Comparison of ENCODE assay signal across 21 mouse cellular contexts in the genomic region with DNA sequence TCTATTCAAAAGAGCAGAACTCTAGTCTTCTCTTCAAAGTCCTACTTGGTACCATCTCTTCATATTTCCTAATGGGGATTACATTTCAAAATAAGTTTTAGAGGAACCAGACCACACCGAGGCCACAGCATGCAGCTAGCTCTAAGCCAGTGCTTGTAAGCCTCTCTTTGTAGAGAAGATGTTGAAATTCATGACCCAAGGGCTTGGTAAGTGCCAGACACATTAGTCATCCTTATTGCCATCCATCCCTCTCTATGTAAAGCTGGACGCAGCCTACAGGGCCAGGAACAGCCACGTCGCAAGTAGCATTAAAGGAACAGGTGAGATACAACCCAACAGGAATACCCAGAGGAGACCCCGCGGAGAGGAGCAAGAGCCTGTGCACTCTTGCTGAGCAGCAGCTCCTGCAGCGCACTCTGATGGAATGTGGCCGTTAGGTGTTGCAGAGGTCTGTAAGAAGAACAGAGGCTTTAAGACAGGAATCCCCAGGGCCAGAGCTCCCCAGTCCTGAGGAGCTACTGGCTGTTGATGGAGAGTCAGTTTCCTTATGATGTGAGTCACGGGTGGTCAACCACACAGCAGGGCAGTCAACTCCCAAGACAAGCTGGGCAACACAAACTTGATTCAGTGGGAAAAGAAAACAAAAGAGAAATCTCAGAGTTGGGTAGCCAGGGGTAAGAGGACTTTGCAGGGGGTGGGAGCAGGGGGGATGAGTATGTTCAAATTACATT. TPM values are rescaled to one million over a fixed set of nuclear protein-coding genes. Genes with fewer than 3 reads are reported as not detected.
A peak's percentile ranks its signal among the peaks of the same experiment; 100 is the strongest.
DNase-seq lines count a peak whose midpoint lies in the region; ATAC-seq and TF ChIP-seq lines count a peak whose summit lies in the region.
"Had no signal": no experiment of that assay in that cellular context is flagged by ENCODE, and none has a peak within 500 bp of the region (broad histone marks: within the 10 kb centered on the region; RNA-seq: fewer than 3 reads in every experiment).

No protein-coding gene starts in this region.

- peaks cover 29% of the 10 kb centered on the region for H3K4me1 ChIP-seq in liver, postnatal 0 days (ENCODE audit: insufficient read depth)
- H3K4me1 ChIP-seq in liver, embryonic 11.5 days (replicated peaks; ENCODE audit: control insufficient read depth, insufficient read depth, low read length): peaks cover 6% of the 10 kb centered on the region
- peaks cover 11% of the 10 kb centered on the region; the same call in 1 of the 2 replicates for H3K4me1 ChIP-seq in bone marrow, adult 2 months (ENCODE audit: control insufficient read depth, insufficient read depth, low read length)
- no peaks in the 10 kb centered on the region for H3K4me1 ChIP-seq in forebrain, embryonic 14.5 days (ENCODE audit: control insufficient read depth, insufficient read depth, low read length)
- H3K4me1 ChIP-seq in intestine, postnatal 0 days (replicated peaks; ENCODE audit: control insufficient read depth, insufficient read depth, low read length): no peaks in the 10 kb centered on the region; the same call in 1 of the 2 replicates

- no peak for DNase-seq in liver, postnatal 0 days
- DNase-seq in liver, embryonic 11.5 days (ENCODE audit: low spot score): no peak
- peak; percentile 66 for DNase-seq in Muller cell, postnatal 12 days (ENCODE audit: inconsistent ontology term)
- DNase-seq in forebrain, embryonic 14.5 days (ENCODE audit: low spot score): no peak
- DNase-seq in ovary, postnatal 10 days (ENCODE audit: low spot score): no peak
- DNase-seq: cerebellum, adult 18-20 months; gastrocnemius, adult 2 months; heart, postnatal 10 days; left cerebral cortex, postnatal 4 days; lung, embryonic 14.5 days; thymus, postnatal 36 days had no signal

- no peak for ATAC-seq in liver, postnatal 0 days
- ATAC-seq in liver, embryonic 11.5 days (replicated peaks; ENCODE audit: low FRiP score): no peak
- ATAC-seq in megakaryocyte, adult 5-6 weeks (ENCODE audit: poor library complexity, severe bottlenecking): peak; percentile 41
- no peak for ATAC-seq in forebrain, embryonic 14.5 days
- ATAC-seq in intestine, postnatal 0 days: no peak
- ATAC-seq: intestine, embryonic 16.5 days had no signal

- 73% methylated on average over 9 of the region's 9 CpGs for WGBS in liver, postnatal 0 days (ENCODE audit: insufficient replicate concordance)
- 88% methylated on average over 9 of the region's 9 CpGs for WGBS in liver, embryonic 11.5 days
- WGBS in bone marrow, adult 2 months: 56% methylated on average over 9 of the region's 9 CpGs
- 73% methylated on average over 9 of the region's 9 CpGs for whole genome bisulfite sequencing in forebrain, embryonic 14.5 days
- 84% methylated on average over 9 of the region's 9 CpGs for WGBS in intestine, postnatal 0 days

- no peak overlapping the region for H3K4me2 ChIP-seq in liver, postnatal 0 days (ENCODE audit: low read depth, low read length)
- no peak overlapping the region for H3K4me2 ChIP-seq in liver, embryonic 11.5 days
- no peak overlapping the region for H3K4me2 ChIP-seq in forebrain, embryonic 14.5 days (ENCODE audit: low read length)
- no peak overlapping the region for H3K4me2 ChIP-seq in intestine, postnatal 0 days (replicated peaks; ENCODE audit: low read depth)
- H3K4me2 ChIP-seq: hindbrain, embryonic 13.5 days; lung, embryonic 14.5 days; neural tube, embryonic 13.5 days had no signal

- no peak overlapping the region for H3K4me3 ChIP-seq in liver, postnatal 0 days (ENCODE audit: low read depth, low read length)
- no peak overlapping the region for H3K4me3 ChIP-seq in liver, embryonic 11.5 days (ENCODE audit: low read depth, low read length)
- no peak overlapping the region for H3K4me3 ChIP-seq in bone marrow, adult 2 months (replicated peaks; ENCODE audit: control insufficient read depth, low read depth, low read length)
- no peak overlapping the region for H3K4me3 ChIP-seq in forebrain, embryonic 14.5 days (ENCODE audit: low read depth, low read length)
- no peak overlapping the region for H3K4me3 ChIP-seq in intestine, postnatal 0 days (ENCODE audit: low read depth, low read length)
- H3K4me3 ChIP-seq: embryonic facial prominence, embryonic 10.5 days; erythroblast, embryonic 14.5 days; gastrocnemius, adult 2 months; heart, embryonic 10.5 days; hindbrain, embryonic 13.5 days; midbrain, embryonic 10.5 days; neural tube, embryonic 13.5 days had no signal

- no peak for TF ChIP-seq POLR2A in bone marrow, adult 2 months (IDR thresholded peaks at IDR 0.05; ENCODE audit: borderline replicate concordance, control insufficient read depth, low read depth, low read length)

- H3K36me3 ChIP-seq in liver, postnatal 0 days (replicated peaks; ENCODE audit: insufficient read depth, low read length): peaks cover 2% of the 10 kb centered on the region; the same call in 1 of the 2 replicates
- peaks cover 2% of the 10 kb centered on the region; the same call in 1 of the 2 replicates for H3K36me3 ChIP-seq in liver, embryonic 11.5 days (ENCODE audit: control insufficient read depth, insufficient read depth, low read length)
- peaks cover 18% of the 10 kb centered on the region for H3K36me3 ChIP-seq in forebrain, embryonic 14.5 days (ENCODE audit: control insufficient read depth, insufficient read depth, low read length)
- peaks cover 14% of the 10 kb centered on the region; the same call in 1 of the 2 replicates for H3K36me3 ChIP-seq in intestine, postnatal 0 days (ENCODE audit: control insufficient read depth, insufficient read depth)

- no peak for TF ChIP-seq CTCF in liver, postnatal 0 days (IDR thresholded peaks at IDR 0.05; ENCODE audit: low read depth)
- no peak for TF ChIP-seq CTCF in bone marrow, adult 2 months (IDR thresholded peaks at IDR 0.05; ENCODE audit: control insufficient read depth, insufficient read depth, low read length)
- TF ChIP-seq CTCF in intestine, postnatal 0 days (IDR thresholded peaks at IDR 0.05; ENCODE audit: low read depth): no peak

- peak overlapping the region; percentile 24; the same call in 1 of the 2 replicates for H3K27ac ChIP-seq in liver, postnatal 0 days (ENCODE audit: low read depth)
- H3K27ac ChIP-seq in liver, embryonic 11.5 days (ENCODE audit: low read depth, low read length): no peak overlapping the region
- H3K27ac ChIP-seq in bone marrow, adult 2 months (ENCODE audit: control insufficient read depth, insufficient read depth, low read depth, low read length, poor library complexity): peak overlapping the region; percentile 53
- no peak overlapping the region for H3K27ac ChIP-seq in forebrain, embryonic 14.5 days (ENCODE audit: low read depth, low read length)
- no peak overlapping the region for H3K27ac ChIP-seq in intestine, postnatal 0 days (ENCODE audit: low read depth, low read length)
- H3K27ac ChIP-seq: embryonic facial prominence, embryonic 10.5 days; gastrocnemius, adult 2 months; heart, embryonic 10.5 days; hindbrain, embryonic 13.5 days; midbrain, embryonic 10.5 days; neural tube, embryonic 13.5 days had no signal

- no peak overlapping the region for H3K9ac ChIP-seq in liver, postnatal 0 days (replicated peaks)
- H3K9ac ChIP-seq in liver, embryonic 11.5 days (ENCODE audit: low read depth, low read length): no peak overlapping the region
- no peak overlapping the region for H3K9ac ChIP-seq in forebrain, embryonic 14.5 days (ENCODE audit: low read length)
- H3K9ac ChIP-seq in intestine, postnatal 0 days (ENCODE audit: low read depth, low read length): no peak overlapping the region
- H3K9ac ChIP-seq: hindbrain, embryonic 13.5 days; lung, embryonic 14.5 days; neural tube, embryonic 13.5 days had no signal

- H3K27me3 ChIP-seq in liver, postnatal 0 days (ENCODE audit: insufficient read depth, low read length): no peaks in the 10 kb centered on the region
- no peaks in the 10 kb centered on the region for H3K27me3 ChIP-seq in liver, embryonic 11.5 days (replicated peaks; ENCODE audit: control insufficient read depth, insufficient read depth, low read length)
- H3K27me3 ChIP-seq in forebrain, embryonic 14.5 days (replicated peaks; ENCODE audit: control insufficient read depth, insufficient read depth, low read length): no peaks in the 10 kb centered on the region
- H3K27me3 ChIP-seq in intestine, postnatal 0 days (replicated peaks; ENCODE audit: control insufficient read depth, insufficient read depth, low read length): no peaks in the 10 kb centered on the region
- H3K27me3 ChIP-seq: hindbrain, embryonic 13.5 days; neural tube, embryonic 13.5 days had no signal

- no peak for TF ChIP-seq EP300 in liver, postnatal 0 days (IDR thresholded peaks at IDR 0.05; ENCODE audit: low read depth)

- H3K9me3 ChIP-seq in liver, postnatal 0 days (ENCODE audit: low read length): no peaks in the 10 kb centered on the region
- H3K9me3 ChIP-seq in liver, embryonic 11.5 days (ENCODE audit: control insufficient read depth, low read length): no peaks in the 10 kb centered on the region
- H3K9me3 ChIP-seq in forebrain, embryonic 14.5 days (replicated peaks; ENCODE audit: control insufficient read depth, low read length): no peaks in the 10 kb centered on the region
- no peaks in the 10 kb centered on the region for H3K9me3 ChIP-seq in intestine, postnatal 0 days (ENCODE audit: control insufficient read depth)
- H3K9me3 ChIP-seq: embryonic facial prominence, embryonic 10.5 days; heart, embryonic 10.5 days; hindbrain, embryonic 13.5 days; midbrain, embryonic 10.5 days; neural tube, embryonic 13.5 days had no signal

RNA-seq across cellular contexts. Expression of a gene that starts 45.8 kb away (rescaled TPM):
- polyA plus RNA-seq in liver, postnatal 0 days (2015; fragmentation: Nextera tagmentation; extraction: Ambion mirVana): 9.1 and 10.3 TPM in 2 replicates
- polyA plus RNA-seq in liver, embryonic 11.5 days (2014; fragmentation: Nextera tagmentation; extraction: Ambion mirVana): 7.2 and 7.9 TPM in 2 replicates
- 3.9 and 12.2 TPM in 2 replicates for polyA plus RNA-seq in bone marrow, adult 2 months (2011; ENCODE audit: insufficient read depth, insufficient read length, low replicate concordance, missing spikeins)
- 9.5 and 11.4 TPM in 2 replicates for total RNA-seq in megakaryocyte, adult 5-6 weeks (2015)
- total RNA-seq in megakaryocyte, adult 5-6 weeks (2017): 10.7 and 14.6 TPM in 2 replicates
- polyA plus RNA-seq in forebrain, embryonic 14.5 days (2014; fragmentation: Nextera tagmentation; extraction: Ambion mirVana): 19.3 and 25.3 TPM in 2 replicates
- polyA plus RNA-seq in intestine, postnatal 0 days (2015; fragmentation: Nextera tagmentation; extraction: Ambion mirVana): 6.7 and 8.9 TPM in 2 replicates
- polyA plus RNA-seq: erythroblast, embryonic 14.5 days had no signal

Comparison
In these comparisons a context has a peak if more than half of its experiments do, and no peak if none do; other contexts are left out.
1. H3K27ac ChIP-seq: peak in liver, postnatal 0 days (single experiment) and bone marrow, adult 2 months (single experiment); none in liver, embryonic 11.5 days (single experiment), forebrain, embryonic 14.5 days (single experiment) and intestine, postnatal 0 days (single experiment).